Mouse (Mus musculus) embryonic facial prominence, embryonic 10.5 days (tissue): ENCODE measurements around the gene Abca13. TPM values are rescaled to one million over a fixed set of nuclear protein-coding genes. Genes with fewer than 3 reads are reported as not detected.

Experiments used
- DNase-seq: peaks from one replicate; pipeline ENCODE4 v3.0.0-alpha.2; 2017; ENCODE audit warnings: low spot score
- H3K27ac ChIP-seq: fragments of 300-500 bp; sonication (generic); replicated peaks from 2 replicates; pipeline ENCODE4 v1.5.1; 2016; ENCODE audit warnings: mild to moderate bottlenecking
- H3K27me3 ChIP-seq: fragments of 300-500 bp; sonication (generic); replicated peaks from 2 replicates; pipeline ENCODE4 v1.6.1; 2016; ENCODE audit warnings: low read depth, mild to moderate bottlenecking; ENCODE audit not compliant: poor library complexity, severe bottlenecking
- H3K36me3 ChIP-seq: fragments of 300-500 bp; sonication (generic); replicated peaks from 2 replicates; pipeline ENCODE4 v1.6.1; 2016; ENCODE audit warnings: mild to moderate bottlenecking, moderate library complexity
- H3K4me1 ChIP-seq: fragments of 300-500 bp; sonication (generic); 2 replicates; pipeline ENCODE4 v1.6.1; 2016
- H3K4me3 ChIP-seq: fragments of 300-500 bp; sonication (generic); 2 replicates; pipeline ENCODE4 v1.5.1; 2016; ENCODE audit warnings: mild to moderate bottlenecking, moderate library complexity
- H3K9me3 ChIP-seq: fragments of 300-500 bp; sonication (generic); 2 replicates; pipeline ENCODE4 v1.6.1; 2016; ENCODE audit warnings: mild to moderate bottlenecking
- WGBS: fragments of 180-500 bp; shearing (Covaris S2); methylation state at CpG from one replicate; pipeline ENCODE4 v1.1.7; 2016; 5-methylcytosine and 5-hydroxymethylcytosine counted together
- polyA plus RNA-seq: library from polyadenylated mRNA; unstranded; fragments of >200 nt; fragmentation: Nextera tagmentation; extraction: Ambion mirVana; gene quantifications from 2 replicates; pipeline ENCODE4 v1.2.1, GENCODE M21; 2016

The Abca13 gene
- polyA plus RNA-seq, 1 experiment from 2014 or later = 0.04 TPM

DNA sequence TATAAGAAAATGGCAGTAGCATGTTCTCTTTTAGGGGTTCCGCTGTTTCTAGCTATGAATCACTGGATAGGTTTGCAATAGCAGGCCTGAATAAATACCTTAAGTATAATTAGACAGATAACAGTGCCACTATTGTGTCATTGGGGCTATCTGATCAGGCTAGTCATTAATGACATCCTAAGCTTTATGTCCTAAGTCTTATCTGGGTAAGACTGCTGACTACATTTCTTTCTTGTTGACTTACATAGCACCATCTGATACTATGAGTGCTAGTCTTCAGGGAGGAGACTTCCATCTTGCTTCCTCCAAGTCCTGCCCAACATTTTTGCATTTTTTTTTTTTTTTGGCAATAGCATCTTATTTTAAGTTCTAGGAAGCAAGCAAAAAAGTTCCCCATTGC, 434.1 kb downstream of the Abca13 start:
- H3K4me1 ChIP-seq = no peaks in the 10 kb centered on the region
- no peaks in the 10 kb centered on the region for H3K27me3 ChIP-seq
- H3K36me3 ChIP-seq = no peaks in the 10 kb centered on the region
- no peak overlapping the region for H3K4me3 ChIP-seq
- WGBS = 90% methylated on average over 1 of the region's 1 CpGs
- no peak overlapping the region for H3K27ac ChIP-seq
- no peak for DNase-seq
- no peaks in the 10 kb centered on the region for H3K9me3 ChIP-seq

DNA sequence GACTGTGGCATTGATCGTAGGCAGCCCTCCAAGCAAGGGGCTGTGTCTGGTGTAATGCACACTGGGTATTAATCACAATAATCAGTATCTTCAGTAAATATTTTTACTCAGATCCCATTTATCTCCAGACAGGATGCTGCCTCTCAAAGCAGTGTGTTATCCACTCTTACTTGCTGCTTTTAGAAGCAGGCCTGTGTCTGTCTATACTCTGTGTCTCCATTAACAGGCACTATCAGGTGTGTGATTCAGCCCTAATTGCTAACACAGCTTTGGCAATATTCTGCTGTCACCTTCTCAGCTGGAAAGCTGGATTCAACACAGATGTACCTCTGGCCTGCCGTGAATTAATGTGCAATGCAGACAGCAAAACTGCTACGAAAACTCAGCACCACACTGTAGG, 455.5 kb downstream of the Abca13 start:
- Histone ChIP-seq H3K9me3 (no peaks in the 10 kb centered on the region), H3K27ac (no peak overlapping the region), H3K27me3 (no peaks in the 10 kb centered on the region), H3K36me3 (no peaks in the 10 kb centered on the region), H3K4me3 (no peak overlapping the region), H3K4me1 (no peaks in the 10 kb centered on the region)
- DNase-seq = no peak
- WGBS = 91% methylated on average over 3 of the region's 3 CpGs

DNA sequence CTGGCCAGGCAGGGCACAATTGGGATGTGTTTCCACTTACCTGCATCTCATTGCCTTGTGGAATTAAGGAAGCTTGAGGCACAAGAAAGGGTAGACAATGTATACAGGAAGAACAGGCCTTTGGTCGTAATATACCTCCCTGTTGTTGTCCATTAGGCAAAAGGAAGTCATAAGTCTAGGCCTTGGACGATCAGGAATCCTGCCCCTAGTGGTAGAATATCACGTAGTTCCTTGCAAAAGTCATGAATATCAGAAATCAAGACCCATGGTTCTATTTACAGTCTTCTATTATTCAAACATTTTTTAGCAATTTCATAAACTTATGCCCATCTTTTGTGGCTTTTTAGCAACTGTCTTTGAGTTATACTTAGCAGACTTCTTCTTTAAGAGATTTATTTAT, 456.2 kb downstream of the Abca13 start:
- DNase-seq = no peak
- Histone ChIP-seq H3K36me3 (no peaks in the 10 kb centered on the region), H3K27ac (no peak overlapping the region), H3K4me1 (no peaks in the 10 kb centered on the region), H3K4me3 (no peak overlapping the region), H3K27me3 (no peaks in the 10 kb centered on the region), H3K9me3 (no peaks in the 10 kb centered on the region)
- 67% methylated on average over 3 of the region's 3 CpGs for WGBS

GRCm38 (mm10) chr11:9666648-9667255, 475.0 kb downstream of the Abca13 start:
- Histone ChIP-seq H3K9me3 (no peaks in the 10 kb centered on the region), H3K36me3 (no peaks in the 10 kb centered on the region), H3K27me3 (no peaks in the 10 kb centered on the region), H3K4me1 (no peaks in the 10 kb centered on the region), H3K4me3 (no peak overlapping the region), H3K27ac (no peak overlapping the region)
- no peak for DNase-seq
- 89% methylated on average over 3 of the region's 3 CpGs for WGBS

GRCm38 (mm10) chr11:9669430-9669829, 477.7 kb downstream of the Abca13 start:
- no peak for DNase-seq
- no peak overlapping the region for H3K4me3 ChIP-seq
- H3K36me3 ChIP-seq = no peaks in the 10 kb centered on the region
- no peaks in the 10 kb centered on the region for H3K27me3 ChIP-seq
- no peak overlapping the region for H3K27ac ChIP-seq
- no peaks in the 10 kb centered on the region for H3K9me3 ChIP-seq
- no peaks in the 10 kb centered on the region for H3K4me1 ChIP-seq
- WGBS = 71% methylated on average over 1 of the region's 1 CpGs

GRCm38 (mm10) chr11:9684952-9685351, 493.2 kb downstream of the Abca13 start:
- Histone ChIP-seq H3K4me1 (no peaks in the 10 kb centered on the region), H3K27me3 (no peaks in the 10 kb centered on the region), H3K27ac (no peak overlapping the region), H3K4me3 (no peak overlapping the region), H3K9me3 (no peaks in the 10 kb centered on the region), H3K36me3 (no peaks in the 10 kb centered on the region)
- WGBS = 95% methylated on average over 2 of the region's 2 CpGs
- no peak for DNase-seq

DNA sequence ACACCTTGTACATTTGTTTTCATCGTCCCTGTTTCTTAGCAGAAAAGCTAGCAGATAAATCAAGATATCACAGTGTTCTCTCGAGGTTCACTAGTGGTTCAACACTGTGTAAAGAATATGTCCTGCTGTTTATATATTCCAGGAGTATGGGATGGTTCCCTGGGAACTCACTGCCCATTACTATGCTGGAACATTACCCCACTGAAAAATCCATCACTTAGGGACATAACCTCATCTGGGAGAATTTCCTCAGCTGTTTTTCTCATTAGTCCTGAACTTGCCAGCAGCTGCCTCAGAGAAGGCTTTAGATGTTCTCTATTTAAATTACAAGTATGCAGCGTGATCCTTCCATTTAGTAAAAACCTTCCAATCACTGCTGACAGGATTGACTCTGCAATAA, 513.4 kb downstream of the Abca13 start:
- Histone ChIP-seq H3K27me3 (no peaks in the 10 kb centered on the region), H3K9me3 (no peaks in the 10 kb centered on the region), H3K36me3 (no peaks in the 10 kb centered on the region), H3K4me1 (no peaks in the 10 kb centered on the region), H3K27ac (no peak overlapping the region), H3K4me3 (no peak overlapping the region)
- no peak for DNase-seq
- WGBS = 85% methylated on average over 3 of the region's 3 CpGs

GRCm38 (mm10) chr11:9727810-9728490, 536.2 kb downstream of the Abca13 start:
- DNase-seq = no peak
- H3K4me1 ChIP-seq = no peaks in the 10 kb centered on the region
- H3K27me3 ChIP-seq = no peaks in the 10 kb centered on the region
- no peak overlapping the region for H3K27ac ChIP-seq
- H3K9me3 ChIP-seq = no peaks in the 10 kb centered on the region
- H3K36me3 ChIP-seq = no peaks in the 10 kb centered on the region
- 76% methylated on average over 2 of the region's 2 CpGs for WGBS
- H3K4me3 ChIP-seq = no peak overlapping the region

GRCm38 (mm10) chr11:9731300-9731699, 539.6 kb downstream of the Abca13 start:
- WGBS = 86% methylated on average over 1 of the region's 1 CpGs
- Histone ChIP-seq H3K36me3 (no peaks in the 10 kb centered on the region), H3K4me1 (no peaks in the 10 kb centered on the region), H3K27ac (no peak overlapping the region), H3K4me3 (no peak overlapping the region), H3K27me3 (no peaks in the 10 kb centered on the region), H3K9me3 (no peaks in the 10 kb centered on the region)
- DNase-seq = no peak

Other genes with a start within 250 kb of the Abca13 start
- gene Pkd1l1, start 218.7 kb upstream of the Abca13 start, polyA plus RNA-seq = 0.07 and 0.08 TPM in 2 replicates
- gene Hus1, start 180.8 kb upstream of the Abca13 start, polyA plus RNA-seq = 25.1 and 28.5 TPM in 2 replicates
- 0.35 TPM in 2 replicates for gene Gm11992, start 143.3 kb upstream of the Abca13 start, polyA plus RNA-seq
- gene Sun3, start 143.0 kb upstream of the Abca13 start, polyA plus RNA-seq = not detected in 2 replicates
- gene Upp1, start 73.8 kb upstream of the Abca13 start, polyA plus RNA-seq = 3.7 and 8.6 TPM in 2 replicates